Mouse (Mus musculus) hindbrain, embryonic 13.5 days (tissue): ENCODE measurements around the gene Fam219b. TPM values are rescaled to one million over a fixed set of nuclear protein-coding genes. Genes with fewer than 3 reads are reported as not detected.

ENCODE experiments used
- ATAC-seq: fragments of 200-750 bp; cut with Nextera tagmentation; 2 replicates; pipeline ENCODE4 v1.8.0; 2017; ENCODE audit warnings: moderate TSS enrichment; ENCODE audit not compliant: low FRiP score
- H3K27ac ChIP-seq: fragments of 300-500 bp; sonication (generic); 2 replicates; pipeline ENCODE4 v1.5.1; 2015; ENCODE audit warnings: inconsistent platforms, mild to moderate bottlenecking, moderate library complexity
- H3K27me3 ChIP-seq: fragments of 300-500 bp; sonication (generic); 2 replicates; pipeline ENCODE4 v1.6.1; 2015; ENCODE audit warnings: mild to moderate bottlenecking, inconsistent platforms
- H3K36me3 ChIP-seq: fragments of 300-500 bp; sonication (generic); 2 replicates; pipeline ENCODE4 v1.6.1; 2015; ENCODE audit warnings: mild to moderate bottlenecking, inconsistent platforms
- H3K4me1 ChIP-seq: fragments of 300-500 bp; sonication (generic); replicated peaks from 2 replicates; pipeline ENCODE4 v1.6.1; 2015; ENCODE audit warnings: inconsistent platforms
- H3K4me2 ChIP-seq: fragments of 300-500 bp; sonication (generic); 2 replicates; pipeline ENCODE4 v1.6.1; 2015; ENCODE audit warnings: inconsistent platforms, mild to moderate bottlenecking, moderate library complexity
- H3K4me3 ChIP-seq: fragments of 300-500 bp; sonication (generic); 2 replicates; pipeline ENCODE4 v1.5.1; 2015; ENCODE audit warnings: mild to moderate bottlenecking, inconsistent platforms
- H3K9ac ChIP-seq: fragments of 300-500 bp; sonication (generic); 2 replicates; pipeline ENCODE4 v1.6.1; 2015; ENCODE audit warnings: mild to moderate bottlenecking, inconsistent platforms
- H3K9me3 ChIP-seq: fragments of 300-500 bp; sonication (generic); 2 replicates; pipeline ENCODE4 v1.6.1; 2016; ENCODE audit warnings: inconsistent platforms
- WGBS: fragments of 180-500 bp; shearing (Covaris S2); methylation state at CpG from one replicate; pipeline ENCODE4 v1.1.7; 2015; 5-methylcytosine and 5-hydroxymethylcytosine counted together
- polyA plus RNA-seq: library from polyadenylated mRNA; unstranded; fragments of >200 nt; fragmentation: Nextera tagmentation; extraction: Ambion mirVana; gene quantifications from 2 replicates; pipeline ENCODE4 v1.2.1, GENCODE M21; 2015

Gene Fam219b
- polyA plus RNA-seq = 21.6 and 22.4 TPM in 2 replicates

DNA sequence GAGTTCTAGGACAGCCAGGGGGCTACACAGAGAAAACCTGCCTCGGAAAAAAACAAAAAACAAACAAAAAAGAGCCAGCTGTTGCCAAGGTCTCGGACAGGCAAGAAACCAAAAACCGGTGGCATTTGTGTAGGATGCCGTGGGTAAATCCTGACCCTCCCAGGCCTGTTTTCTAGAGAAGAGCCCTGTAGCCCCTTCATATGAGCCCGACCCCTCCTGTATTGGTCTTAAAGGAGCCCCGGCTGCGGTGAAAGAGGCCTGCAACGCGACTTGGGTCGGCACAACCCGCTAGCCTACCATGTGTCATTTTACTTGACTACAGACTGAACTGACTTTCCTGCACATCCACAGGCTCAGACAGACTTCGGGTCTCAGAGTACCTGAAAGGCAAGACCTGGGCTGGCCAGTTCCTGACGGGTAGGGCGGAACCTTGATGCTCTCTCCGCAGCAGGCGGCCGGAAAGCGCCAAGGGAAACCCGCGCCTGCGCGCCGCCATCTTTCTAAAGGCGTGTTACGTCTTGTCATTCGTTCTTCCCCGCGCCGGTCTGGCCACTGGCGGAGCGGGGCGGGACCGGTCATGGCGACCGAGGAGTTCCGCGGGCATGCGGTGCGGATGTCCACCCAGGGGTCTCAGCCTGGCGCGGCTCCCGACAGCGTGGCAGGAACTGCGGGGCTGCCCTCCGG is at the start of gene Fam219b:
Gene Fam219b, plus strand, starts transcription at position 485 of the 684 bp plus-strand sequence.
- H3K9me3 ChIP-seq = no peaks in the 10 kb centered on the region

DNA sequence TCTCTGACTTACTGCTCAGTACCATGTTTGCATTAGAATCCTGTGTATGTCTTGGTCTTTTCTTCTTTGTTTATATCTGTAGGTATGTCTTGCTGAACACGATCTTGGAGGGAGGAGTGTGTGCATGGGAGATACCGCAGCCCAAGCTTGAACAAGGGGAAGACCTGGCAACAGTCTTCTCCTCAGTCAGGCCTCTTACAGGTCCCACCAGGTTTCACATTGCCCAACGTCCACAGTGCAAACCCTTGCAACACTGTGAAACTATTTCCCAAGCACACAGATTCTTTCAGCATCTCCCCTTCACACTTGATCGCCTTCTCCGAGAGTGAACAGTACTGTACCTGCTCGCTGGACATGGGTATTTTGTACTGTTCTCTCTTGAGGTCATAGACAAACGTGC is 49.5 kb upstream of the Fam219b start:
- H3K36me3 ChIP-seq = no peaks in the 10 kb centered on the region
- no peak overlapping the region for H3K9ac ChIP-seq
- H3K9me3 ChIP-seq = no peaks in the 10 kb centered on the region
- H3K4me1 ChIP-seq = 0 out of 2 replicates have a peak, but pooled peaks cover 4% of the 10 kb centered on the region
- peaks cover 17% of the 10 kb centered on the region for H3K27me3 ChIP-seq
- ATAC-seq = no peak
- WGBS = 74% methylated on average over 7 of the region's 7 CpGs
- H3K27ac ChIP-seq = no peak overlapping the region
- no peak overlapping the region for H3K4me2 ChIP-seq
- no peak overlapping the region for H3K4me3 ChIP-seq

More for the DNA sequence above, at the start of gene Fam219b:
- H3K4me2 ChIP-seq = peak within 1 kb of the TSS; percentile 78
- WGBS = 2% methylated on average over 45 of the region's 45 CpGs
- peak within 1 kb of the TSS; percentile 91 for H3K9ac ChIP-seq
- ATAC-seq = peak; percentile 89
- peak within 1 kb of the TSS; percentile 89 for H3K27ac ChIP-seq
- peaks cover 50% of the 10 kb centered on the region for H3K36me3 ChIP-seq
- peaks cover 26% of the 10 kb centered on the region for H3K4me1 ChIP-seq
- no peaks in the 10 kb centered on the region for H3K27me3 ChIP-seq
- H3K4me3 ChIP-seq = peak within 1 kb of the TSS; percentile 71

- H3K4me3 ChIP-seq = no peak overlapping the region
- no peaks in the 10 kb centered on the region for H3K9me3 ChIP-seq
- no peak overlapping the region for H3K4me2 ChIP-seq
- 0 out of 2 replicates have a peak, but pooled peaks cover 6% of the 10 kb centered on the region for H3K27me3 ChIP-seq
- ATAC-seq = no peak
- H3K27ac ChIP-seq = no peak overlapping the region
- no peaks in the 10 kb centered on the region for H3K36me3 ChIP-seq
- peaks cover 16% of the 10 kb centered on the region for H3K4me1 ChIP-seq
- WGBS = 94% methylated on average over 2 of the region's 2 CpGs
- no peak overlapping the region for H3K9ac ChIP-seq
Measured at GRCm38 (mm10) chr9:57493532-57493931, 43.8 kb upstream of the Fam219b start.

- Histone ChIP-seq H3K27me3 (peaks cover 13% of the 10 kb centered on the region), H3K27ac (no peak overlapping the region), H3K4me2 (no peak overlapping the region), H3K4me1 (peaks cover 27% of the 10 kb centered on the region), H3K36me3 (no peaks in the 10 kb centered on the region), H3K9me3 (no peaks in the 10 kb centered on the region), H3K4me3 (no peak overlapping the region), H3K9ac (no peak overlapping the region)
- ATAC-seq = no peak
Measured at GRCm38 (mm10) chr9:57494970-57495369, 42.4 kb upstream of the Fam219b start.

- H3K4me1 ChIP-seq = peaks cover 49% of the 10 kb centered on the region
Measured at GRCm38 (mm10) chr9:57497236-57497635, 40.1 kb upstream of the Fam219b start.

GRCm38 (mm10) chr9:57498536-57498935 is 38.8 kb upstream of the Fam219b start:
- Histone ChIP-seq H3K9ac (no peak overlapping the region; the same call in 1 of the 2 replicates), H3K4me2 (no peak overlapping the region), H3K36me3 (no peaks in the 10 kb centered on the region), H3K27me3 (peaks cover 39% of the 10 kb centered on the region), H3K4me1 (peaks cover 62% of the 10 kb centered on the region), H3K27ac (peak overlapping the region; percentile 74), H3K9me3 (no peaks in the 10 kb centered on the region), H3K4me3 (no peak overlapping the region)
- no peak for ATAC-seq
- 47% methylated on average over 7 of the region's 7 CpGs for WGBS

More at GRCm38 (mm10) chr9:57497236-57497635, 40.1 kb upstream of the Fam219b start:
- H3K27ac ChIP-seq = 0 out of 2 replicates have a peak overlapping the region, but pooled peaks have one; percentile 32
- WGBS = 60% methylated on average over 5 of the region's 5 CpGs
- no peak overlapping the region for H3K9ac ChIP-seq
- no peak overlapping the region for H3K4me3 ChIP-seq
- peaks cover 26% of the 10 kb centered on the region for H3K27me3 ChIP-seq
- H3K9me3 ChIP-seq = no peaks in the 10 kb centered on the region
- H3K36me3 ChIP-seq = no peaks in the 10 kb centered on the region
- no peak overlapping the region for H3K4me2 ChIP-seq
- ATAC-seq = no peak

GRCm38 (mm10) chr9:57501452-57501851 is 35.9 kb upstream of the Fam219b start:
- Histone ChIP-seq H3K36me3 (no peaks in the 10 kb centered on the region), H3K9me3 (no peaks in the 10 kb centered on the region), H3K9ac (peak overlapping the region; percentile 69), H3K4me2 (peak overlapping the region; percentile 87), H3K4me1 (peaks cover 91% of the 10 kb centered on the region), H3K27ac (peak overlapping the region; percentile 90), H3K4me3 (peak overlapping the region; percentile 26), H3K27me3 (peaks cover 67% of the 10 kb centered on the region)
- 4% methylated on average over 13 of the region's 13 CpGs for WGBS
- ATAC-seq = no peak

GRCm38 (mm10) chr9:57501861-57502260 is 35.5 kb upstream of the Fam219b start:
- under 1% methylated on average over 20 of the region's 20 CpGs for WGBS
- Histone ChIP-seq H3K4me3 (peak overlapping the region; percentile 26), H3K4me1 (peaks cover 92% of the 10 kb centered on the region), H3K27ac (peak overlapping the region; percentile 90), H3K9me3 (no peaks in the 10 kb centered on the region), H3K36me3 (no peaks in the 10 kb centered on the region), H3K9ac (peak overlapping the region; percentile 69), H3K4me2 (peak overlapping the region; percentile 87), H3K27me3 (peaks cover 68% of the 10 kb centered on the region)
- ATAC-seq = peak; percentile 59

DNA sequence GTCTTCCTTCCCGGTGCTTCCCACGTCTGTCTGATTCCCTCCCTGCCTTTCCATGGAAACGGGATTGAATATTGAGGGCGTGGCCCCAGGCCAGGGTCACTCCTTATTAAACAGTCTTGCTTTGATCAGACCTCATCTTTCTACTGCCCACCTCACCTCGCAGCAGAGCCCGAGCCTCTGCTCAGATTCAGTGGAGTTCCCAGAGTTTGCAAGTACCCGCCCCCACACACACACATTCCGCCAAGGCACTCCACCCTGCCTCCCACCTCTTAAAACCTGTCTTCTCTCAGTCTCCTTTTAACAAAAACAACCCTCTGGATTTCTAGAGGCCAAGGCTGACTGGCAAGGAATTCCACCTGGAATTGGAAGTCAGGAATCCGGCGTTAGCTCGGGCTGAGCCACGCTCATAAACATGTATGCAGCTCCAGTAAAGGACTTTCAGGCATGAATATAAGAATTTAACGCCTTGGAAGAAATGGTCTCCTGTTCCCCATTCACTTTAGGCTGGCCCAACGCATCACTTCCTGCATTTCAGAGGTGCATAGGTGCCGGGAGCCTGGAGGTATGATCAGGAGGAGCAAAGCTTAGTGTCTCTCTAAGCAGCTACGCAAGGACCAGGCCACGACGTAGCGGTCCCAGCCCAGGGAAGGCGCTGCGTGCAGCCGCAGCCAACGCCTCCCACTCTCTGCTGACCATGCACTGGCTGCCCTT is 34.3 kb upstream of the Fam219b start:
- H3K27me3 ChIP-seq = peaks cover 63% of the 10 kb centered on the region
- WGBS = 3% methylated on average over 23 of the region's 23 CpGs
- H3K4me3 ChIP-seq = peak overlapping the region; percentile 46
- H3K4me1 ChIP-seq = peaks cover 81% of the 10 kb centered on the region
- no peak for ATAC-seq
- H3K36me3 ChIP-seq = no peaks in the 10 kb centered on the region
- H3K9me3 ChIP-seq = no peaks in the 10 kb centered on the region
- H3K9ac ChIP-seq = peak overlapping the region; percentile 69
- peak overlapping the region; percentile 90 for H3K27ac ChIP-seq
- peak overlapping the region; percentile 87 for H3K4me2 ChIP-seq

DNA sequence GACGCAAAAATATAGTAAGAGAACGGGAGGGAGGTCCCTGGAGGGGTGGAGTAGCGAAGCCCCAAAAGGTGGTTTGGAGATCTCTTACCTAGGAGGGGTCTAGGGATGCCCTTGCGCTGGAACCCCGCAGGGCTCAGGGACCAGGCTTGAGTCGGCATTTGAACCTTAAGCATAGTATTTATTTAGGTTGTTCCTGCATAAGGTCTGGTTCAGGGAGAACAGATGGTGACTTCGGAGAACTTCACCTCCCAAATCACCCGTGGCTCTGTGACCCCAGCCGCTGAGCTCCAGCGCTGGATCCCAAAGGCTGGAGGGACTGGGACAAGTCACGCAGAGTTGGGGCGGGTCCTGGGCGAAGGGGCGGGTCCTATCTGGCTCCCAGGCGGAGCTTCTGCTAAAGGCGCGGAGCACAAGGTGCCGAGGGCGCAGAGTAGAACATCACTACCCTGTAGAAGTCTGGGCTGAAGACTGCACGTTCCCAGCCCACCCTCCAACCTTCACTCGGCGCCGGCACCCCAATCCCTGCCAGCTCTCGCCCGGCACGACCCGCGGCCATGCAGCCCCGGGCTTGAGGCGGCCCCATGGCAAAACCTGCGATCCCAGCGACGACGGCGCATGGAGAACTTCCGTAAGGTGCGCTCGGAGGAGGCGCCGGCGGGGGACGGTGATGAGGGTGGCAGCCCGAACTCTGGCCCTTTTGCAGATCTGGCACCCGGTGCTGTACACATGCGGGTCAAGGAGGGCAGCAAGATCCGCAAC is 33.5 kb upstream of the Fam219b start, which contains the start of gene Rpp25:
Gene Rpp25, plus strand, starts transcription at position 405 of the 759 bp plus-strand sequence.
- peak within 1 kb of the TSS; percentile 69 for H3K9ac ChIP-seq
- ATAC-seq = peak; percentile 59
- H3K36me3 ChIP-seq = no peaks in the 10 kb centered on the region
- peak within 1 kb of the TSS; percentile 90 for H3K27ac ChIP-seq
- H3K4me3 ChIP-seq = peak within 1 kb of the TSS; percentile 46
- under 1% methylated on average over 46 of the region's 46 CpGs for WGBS
- H3K4me1 ChIP-seq = peaks cover 74% of the 10 kb centered on the region
- peak within 1 kb of the TSS; percentile 87 for H3K4me2 ChIP-seq
- H3K9me3 ChIP-seq = no peaks in the 10 kb centered on the region
- H3K27me3 ChIP-seq = peaks cover 63% of the 10 kb centered on the region

GRCm38 (mm10) chr9:57504381-57504700 is 33.0 kb upstream of the Fam219b start:
- H3K9ac ChIP-seq = peak overlapping the region; percentile 69
- WGBS = under 1% methylated on average over 34 of the region's 34 CpGs
- H3K27ac ChIP-seq = peak overlapping the region; percentile 81
- peak overlapping the region; percentile 87 for H3K4me2 ChIP-seq
- no peaks in the 10 kb centered on the region for H3K9me3 ChIP-seq
- H3K4me3 ChIP-seq = peak overlapping the region; percentile 46
- H3K4me1 ChIP-seq = peaks cover 70% of the 10 kb centered on the region
- peaks cover 62% of the 10 kb centered on the region for H3K27me3 ChIP-seq
- H3K36me3 ChIP-seq = no peaks in the 10 kb centered on the region
- peak; percentile 54 for ATAC-seq

DNA sequence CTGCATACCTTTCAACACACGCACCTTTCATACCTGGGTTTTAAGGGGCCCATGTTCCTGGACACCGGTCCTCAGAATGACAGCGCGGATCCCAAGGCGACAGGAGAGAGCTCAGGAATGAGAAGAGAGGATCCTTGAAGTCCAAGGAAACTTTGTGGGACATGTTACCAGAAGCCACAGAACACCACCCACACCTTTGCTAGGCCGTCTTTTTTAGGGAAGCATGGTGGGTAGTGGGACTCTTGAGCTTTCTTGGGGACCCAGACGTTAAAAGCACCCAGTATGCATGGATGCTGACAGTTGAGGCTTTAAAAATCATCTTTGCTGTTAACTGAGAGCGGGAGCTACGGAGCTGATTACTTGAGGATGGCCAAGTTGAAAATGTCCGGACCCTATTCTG is 32.4 kb upstream of the Fam219b start:
- Histone ChIP-seq H3K36me3 (no peaks in the 10 kb centered on the region), H3K9ac (peak overlapping the region; percentile 69; the same call in 1 of the 2 replicates), H3K27me3 (peaks cover 56% of the 10 kb centered on the region), H3K4me2 (peak overlapping the region; percentile 87), H3K27ac (peak overlapping the region; percentile 81), H3K4me1 (peaks cover 65% of the 10 kb centered on the region), H3K9me3 (no peaks in the 10 kb centered on the region), H3K4me3 (peak overlapping the region; percentile 46)
- WGBS = 45% methylated on average over 10 of the region's 10 CpGs
- ATAC-seq = no peak
